Mouse (Mus musculus): ENCODE results near the gene Brd7.
A peak's percentile ranks its signal among the peaks of the same experiment; 100 is the strongest.

Gene Brd7

GRCm38 (mm10) chr8:88361708-88362428, at the start of gene Brd7:
Gene Brd7, minus strand, starts transcription at chr8:88362194.
- DNase-seq (ENCODE audit: low spot score), result peak; percentile 93

GRCm38 (mm10) chr8:88411461-88411860, 49.5 kb upstream of the Brd7 start:
- no peak for DNase-seq (ENCODE audit: low spot score)

GRCm38 (mm10) chr8:88409401-88409940, 47.5 kb upstream of the Brd7 start:
- DNase-seq (ENCODE audit: low spot score), result no peak

- no peak for DNase-seq (ENCODE audit: low spot score)
Measured at GRCm38 (mm10) chr8:88407716-88408115, 45.7 kb upstream of the Brd7 start.

GRCm38 (mm10) chr8:88398060-88398459, 36.1 kb upstream of the Brd7 start:
- DNase-seq (ENCODE audit: low spot score), result no peak

GRCm38 (mm10) chr8:88393298-88393697, 31.3 kb upstream of the Brd7 start:
- DNase-seq (ENCODE audit: low spot score), result no peak

- no peak for DNase-seq (ENCODE audit: low spot score)
Measured at GRCm38 (mm10) chr8:88390749-88391148, 28.8 kb upstream of the Brd7 start.

GRCm38 (mm10) chr8:88388691-88389239, 26.8 kb upstream of the Brd7 start:
- DNase-seq (ENCODE audit: low spot score), result peak; percentile 34

GRCm38 (mm10) chr8:88387874-88388273, 25.9 kb upstream of the Brd7 start:
- no peak for DNase-seq (ENCODE audit: low spot score)

- DNase-seq (ENCODE audit: low spot score), result no peak
Measured at GRCm38 (mm10) chr8:88383164-88383556, 21.2 kb upstream of the Brd7 start.

GRCm38 (mm10) chr8:88382311-88383163, 20.5 kb upstream of the Brd7 start:
- DNase-seq (ENCODE audit: low spot score), result no peak

- peak; percentile 37 for DNase-seq (ENCODE audit: low spot score)
Measured at GRCm38 (mm10) chr8:88380497-88380896, 18.5 kb upstream of the Brd7 start.

- peak; percentile 66 for DNase-seq (ENCODE audit: low spot score)
Measured at GRCm38 (mm10) chr8:88376836-88377582, 15.0 kb upstream of the Brd7 start.

- DNase-seq (ENCODE audit: low spot score), result no peak
Measured at GRCm38 (mm10) chr8:88371522-88371921, 9.5 kb upstream of the Brd7 start.

GRCm38 (mm10) chr8:88369805-88370204, 7.8 kb upstream of the Brd7 start:
- DNase-seq (ENCODE audit: low spot score), result no peak

- DNase-seq (ENCODE audit: low spot score), result peak; percentile 51
Measured at GRCm38 (mm10) chr8:88369221-88369620, 7.2 kb upstream of the Brd7 start.

GRCm38 (mm10) chr8:88362446-88363150, 604 bp upstream of the Brd7 start:
- peak; percentile 57 for DNase-seq (ENCODE audit: low spot score)

- DNase-seq (ENCODE audit: low spot score), result peak; percentile 51
Measured at GRCm38 (mm10) chr8:88361044-88361707, 818 bp downstream of the Brd7 start.

GRCm38 (mm10) chr8:88359959-88360358, 2.0 kb downstream of the Brd7 start:
- DNase-seq (ENCODE audit: low spot score), result no peak

- DNase-seq (ENCODE audit: low spot score), result no peak
Measured at GRCm38 (mm10) chr8:88357946-88358345, 4.0 kb downstream of the Brd7 start.

Data from testis, postnatal 10 days (tissue).